Mouse (Mus musculus): ENCODE results near the gene Slc38a8.

Gene Slc38a8

GRCm38 (mm10) chr8:119501598-119501997 lies at the start of gene Slc38a8:
Slc38a8 (minus strand) TSS chr8:119501698.
- in situ Hi-C loops (cut with MboI, MseI): loop anchor here (5.0 kb wide), 1 partner anchor 49 kb away; no protein-coding TSS in a partner anchor

GRCm38 (mm10) chr8:119548560-119549113 lies 47.1 kb upstream of the Slc38a8 start:
- in situ Hi-C loops (cut with MboI, MseI): loop anchor here (5.0 kb wide), 1 partner anchor 54 kb away; no protein-coding TSS in a partner anchor

- in situ Hi-C loops (cut with MboI, MseI): loop anchor here (5.0 kb wide), 1 partner anchor 55 kb away; no protein-coding TSS in a partner anchor
These were observed 45.7 kb upstream of the Slc38a8 start for GRCm38 (mm10) chr8:119547019-119547691.

- in situ Hi-C loops (cut with MboI, MseI): loop anchor here (5.0 kb wide), 1 partner anchor 57 kb away; no protein-coding TSS in a partner anchor
These were observed 44.3 kb upstream of the Slc38a8 start for GRCm38 (mm10) chr8:119545791-119546190.

- in situ Hi-C loops (cut with MboI, MseI): loop anchor here (5.0 kb wide), 1 partner anchor 57 kb away; no protein-coding TSS in a partner anchor
These were observed 43.7 kb upstream of the Slc38a8 start for GRCm38 (mm10) chr8:119545180-119545579.

DNA sequence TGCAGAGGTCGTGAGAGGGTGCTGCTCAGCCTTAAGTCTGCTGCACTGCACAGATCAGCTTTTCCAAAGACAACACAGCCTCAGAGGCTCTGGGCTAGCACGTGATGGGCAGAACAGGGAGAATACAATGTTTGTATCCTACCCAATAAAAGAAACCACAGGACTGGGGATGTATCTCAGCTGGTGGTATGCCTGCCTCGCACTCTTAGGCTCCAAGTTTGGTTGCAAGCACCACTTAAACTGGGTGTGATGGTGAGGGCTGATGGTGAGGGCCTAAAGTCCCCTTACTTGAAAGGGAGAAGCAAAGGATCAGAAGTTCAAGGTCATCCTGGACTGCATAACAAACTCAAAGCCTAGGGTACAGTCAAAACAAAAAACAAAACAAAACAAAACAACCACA lies 43.1 kb upstream of the Slc38a8 start:
- in situ Hi-C loops (cut with MboI, MseI): loop anchor here (5.0 kb wide), 1 partner anchor 58 kb away; no protein-coding TSS in a partner anchor

GRCm38 (mm10) chr8:119531973-119532372 lies 30.5 kb upstream of the Slc38a8 start:
- in situ Hi-C loops (cut with MboI, MseI): no loop called here

DNA sequence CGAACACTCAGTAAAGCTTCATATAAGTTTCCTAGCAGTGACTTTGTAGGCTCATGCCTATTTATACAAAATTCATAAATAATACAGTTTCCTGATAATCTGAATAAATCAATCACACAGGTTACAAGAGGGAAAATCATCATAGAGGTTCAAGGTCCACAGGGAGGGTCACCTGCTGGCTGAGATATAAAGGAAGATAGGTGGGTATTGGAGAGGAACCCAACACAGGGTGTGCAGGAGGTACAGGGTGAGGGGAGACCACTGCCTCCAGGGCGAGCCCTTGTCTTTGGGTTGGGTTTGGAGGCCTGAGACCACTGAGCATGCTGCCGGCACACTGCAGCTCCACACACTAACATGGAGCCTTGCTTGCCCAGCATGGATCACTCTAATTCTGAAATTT lies 29.9 kb upstream of the Slc38a8 start:
- in situ Hi-C loops (cut with MboI, MseI): no loop called here

DNA sequence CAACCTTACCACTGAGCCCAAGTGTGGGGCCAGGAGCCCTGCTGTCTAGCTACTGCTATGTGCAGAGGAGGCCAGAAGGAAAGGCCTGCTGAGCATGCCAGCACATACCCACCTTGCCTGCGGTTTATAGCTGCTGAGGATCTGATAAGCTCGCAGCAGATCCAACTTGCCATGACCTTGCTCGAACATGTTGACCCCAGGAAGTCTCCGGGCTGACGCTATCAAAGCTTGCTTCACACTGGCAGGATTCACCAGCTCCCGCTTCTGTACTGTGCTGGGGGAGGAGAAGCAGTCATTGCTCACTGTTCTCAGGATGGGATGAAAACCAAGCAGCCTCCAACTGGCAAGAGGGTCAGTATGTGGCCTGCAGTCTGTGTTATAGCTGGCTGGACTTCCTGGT lies 29.4 kb upstream of the Slc38a8 start:
- in situ Hi-C loops (cut with MboI, MseI): no loop called here

GRCm38 (mm10) chr8:119528762-119529161 lies 27.3 kb upstream of the Slc38a8 start:
- in situ Hi-C loops (cut with MboI, MseI): no loop called here

- in situ Hi-C loops (cut with MboI, MseI): no loop called here
These were observed 18.6 kb upstream of the Slc38a8 start for GRCm38 (mm10) chr8:119520102-119520501.

DNA sequence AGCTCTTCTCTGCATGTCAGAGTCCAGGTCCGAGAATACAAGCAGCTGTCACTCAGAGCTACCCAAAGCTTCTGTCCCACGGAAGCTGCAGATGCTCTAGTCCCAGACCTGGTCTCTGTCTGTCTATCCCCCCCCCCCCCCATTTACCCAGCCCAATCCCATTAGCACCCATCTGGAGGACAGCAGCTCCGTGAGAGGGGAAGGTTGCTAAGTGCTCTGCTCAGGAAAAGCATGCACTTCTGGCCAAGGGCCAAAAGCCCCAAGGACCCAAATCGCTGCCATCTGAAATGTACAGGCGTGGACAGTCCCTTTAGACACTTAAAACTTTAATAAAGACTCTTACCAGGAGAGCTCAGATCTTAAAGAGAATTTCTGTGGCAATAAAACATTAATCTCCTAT lies 15.2 kb upstream of the Slc38a8 start:
- in situ Hi-C loops (cut with MboI, MseI): no loop called here

- in situ Hi-C loops (cut with MboI, MseI): no loop called here
These were observed 14.3 kb upstream of the Slc38a8 start for GRCm38 (mm10) chr8:119515767-119516166.

DNA sequence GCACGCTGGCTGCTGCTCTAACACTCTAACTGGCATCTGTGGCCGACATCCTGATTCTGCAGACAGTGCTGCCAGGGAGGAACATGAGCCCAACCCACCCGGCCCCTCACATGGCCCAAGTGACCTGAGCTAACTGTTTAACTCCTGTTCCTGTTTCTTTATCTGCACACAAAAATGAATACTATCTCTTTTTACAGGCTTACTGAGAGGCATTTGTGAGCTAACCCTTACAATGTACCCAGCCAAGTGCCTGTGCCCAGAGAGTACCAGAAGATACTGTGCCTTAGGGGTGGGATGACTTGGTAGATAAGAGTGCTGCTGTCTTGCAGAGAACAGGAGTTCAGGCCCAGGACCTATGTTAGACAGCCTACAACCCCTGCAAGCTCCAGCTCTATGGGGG lies 13.4 kb upstream of the Slc38a8 start:
- in situ Hi-C loops (cut with MboI, MseI): no loop called here

GRCm38 (mm10) chr8:119513405-119513804 lies 11.9 kb upstream of the Slc38a8 start:
- in situ Hi-C loops (cut with MboI, MseI): no loop called here

GRCm38 (mm10) chr8:119511722-119512121 lies 10.2 kb upstream of the Slc38a8 start:
- in situ Hi-C loops (cut with MboI, MseI): no loop called here

DNA sequence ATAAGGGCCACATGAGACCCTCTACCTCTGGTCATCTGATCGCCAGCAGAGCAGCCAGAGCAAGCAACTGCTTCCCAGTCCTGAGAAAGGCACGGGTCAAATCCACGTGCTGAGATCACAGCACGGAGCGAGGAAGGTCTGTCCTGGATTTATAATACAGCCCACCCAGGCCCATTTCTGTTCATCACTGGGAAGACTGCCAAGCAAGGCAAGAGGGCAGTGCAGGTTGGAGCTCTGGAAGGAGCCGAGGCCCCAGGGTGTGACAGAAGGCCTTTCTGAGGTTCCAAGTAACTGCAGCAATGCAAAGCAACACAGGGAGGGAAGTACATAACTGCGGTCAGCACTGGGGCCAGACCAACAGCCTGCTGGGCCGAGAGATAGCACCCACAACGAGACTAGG lies 9.0 kb upstream of the Slc38a8 start:
- in situ Hi-C loops (cut with MboI, MseI): no loop called here

- in situ Hi-C loops (cut with MboI, MseI): no loop called here
These were observed 4.6 kb upstream of the Slc38a8 start for GRCm38 (mm10) chr8:119506106-119506505.

DNA sequence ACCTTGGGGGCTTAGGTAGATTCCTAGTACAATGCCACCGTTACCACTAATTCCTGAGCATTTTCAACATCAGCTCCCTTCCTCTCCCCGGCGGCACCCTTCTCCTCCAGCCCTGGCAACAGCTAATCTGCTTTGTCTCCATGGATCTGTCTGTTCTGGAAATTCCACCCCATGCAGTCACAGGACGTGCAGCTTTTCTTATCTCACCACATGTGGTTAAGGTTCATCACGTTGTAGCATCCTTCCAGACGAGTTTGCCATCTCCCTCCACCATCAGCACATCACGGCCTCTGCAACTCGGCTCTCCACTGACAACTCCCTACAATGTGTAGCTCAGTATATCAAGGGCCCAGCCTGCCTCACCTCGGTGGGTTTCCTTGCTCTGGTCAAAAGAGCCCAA lies 4.0 kb upstream of the Slc38a8 start:
- in situ Hi-C loops (cut with MboI, MseI): no loop called here

- in situ Hi-C loops (cut with MboI, MseI): loop anchor here (5.0 kb wide), 1 partner anchor 51 kb away; no protein-coding TSS in a partner anchor
These were observed 1.8 kb upstream of the Slc38a8 start for GRCm38 (mm10) chr8:119503191-119503767.

GRCm38 (mm10) chr8:119502111-119502510 lies 613 bp upstream of the Slc38a8 start:
- in situ Hi-C loops (cut with MboI, MseI): loop anchor here (5.0 kb wide), 1 partner anchor 50 kb away; no protein-coding TSS in a partner anchor

- in situ Hi-C loops (cut with MboI, MseI): loop anchor here (5.0 kb wide), 1 partner anchor 48 kb away; no protein-coding TSS in a partner anchor
These were observed 1.7 kb downstream of the Slc38a8 start for GRCm38 (mm10) chr8:119499836-119500235.

DNA sequence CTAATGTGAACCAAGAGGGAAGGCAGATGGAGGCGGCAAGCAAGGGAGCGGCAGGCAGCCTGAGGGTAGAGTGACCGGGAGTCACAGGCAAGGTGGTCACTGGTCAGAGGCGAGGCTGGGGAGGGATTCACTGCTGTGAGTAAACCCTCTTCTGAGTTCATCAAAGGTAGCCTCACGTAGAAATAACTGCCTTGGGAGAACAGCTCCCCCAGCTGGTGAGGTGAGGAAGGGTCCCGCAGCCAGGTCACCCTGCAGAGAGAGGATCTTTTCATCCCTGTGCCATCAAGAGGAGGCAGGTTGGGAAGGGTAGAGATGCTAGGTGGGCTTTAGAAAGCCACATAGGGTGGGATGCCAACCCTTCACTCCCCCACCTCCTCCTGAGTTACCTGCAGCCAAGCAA lies 4.7 kb downstream of the Slc38a8 start:
- in situ Hi-C loops (cut with MboI, MseI): no loop called here
